ENCODE assay signal across 24 mouse cellular contexts in genomic region chr7:87734511-87734910, GRCm38 (mm10).
DNase-seq lines count a peak whose midpoint lies in the region; ATAC-seq and TF ChIP-seq lines count a peak whose summit lies in the region.
"Had no signal": no experiment of that assay in that cellular context is flagged by ENCODE, and none has a peak within 500 bp of the region (broad histone marks: within the 10 kb centered on the region; RNA-seq: fewer than 3 reads in every experiment).

No protein-coding gene starts in this region.

- no peak for TF ChIP-seq EP300 in liver, embryonic 14.5 days (IDR thresholded peaks at IDR 0.05; ENCODE audit: low read depth)

- H3K9me3 ChIP-seq in heart, embryonic 10.5 days, result no peaks in the 10 kb centered on the region
- no peaks in the 10 kb centered on the region for H3K9me3 ChIP-seq in liver, embryonic 12.5 days (replicated peaks)
- no peaks in the 10 kb centered on the region for H3K9me3 ChIP-seq in liver, embryonic 14.5 days (ENCODE audit: control insufficient read depth, low read length)
- H3K9me3 ChIP-seq: forebrain, embryonic 10.5 days; forebrain, embryonic 13.5 days; hindbrain, embryonic 10.5 days; hindbrain, embryonic 13.5 days; intestine, embryonic 15.5 days had no signal

- H3K36me3 ChIP-seq in heart, embryonic 10.5 days, result no peaks in the 10 kb centered on the region
- H3K36me3 ChIP-seq in liver, embryonic 12.5 days, result no peaks in the 10 kb centered on the region
- no peaks in the 10 kb centered on the region for H3K36me3 ChIP-seq in liver, embryonic 14.5 days (replicated peaks; ENCODE audit: control insufficient read depth, insufficient read depth, low read depth)
- H3K36me3 ChIP-seq: forebrain, embryonic 10.5 days; G1E; hindbrain, embryonic 10.5 days; hindbrain, embryonic 13.5 days; intestine, embryonic 15.5 days had no signal

- no peaks in the 10 kb centered on the region for H3K4me1 ChIP-seq in heart, embryonic 10.5 days
- H3K4me1 ChIP-seq in liver, embryonic 12.5 days, result no peaks in the 10 kb centered on the region
- no peaks in the 10 kb centered on the region for H3K4me1 ChIP-seq in liver, embryonic 14.5 days (replicated peaks; ENCODE audit: control insufficient read depth in 2 of 2, insufficient read depth in 2 of 2, low read length in 1 of 2)
- H3K4me1 ChIP-seq: forebrain, embryonic 10.5 days; forebrain, embryonic 13.5 days; hindbrain, embryonic 10.5 days; hindbrain, embryonic 13.5 days; intestine, embryonic 15.5 days had no signal

- no peak for TF ChIP-seq CTCF in liver, embryonic 14.5 days (IDR thresholded peaks at IDR 0.05; ENCODE audit: low read depth)

- peak; percentile 78 for DNase-seq in heart, embryonic 10.5 days (ENCODE audit: low spot score)
- no peak for DNase-seq in heart, adult 8-10 months (ENCODE audit: low spot score)
- no peak for DNase-seq in liver
- peak in 1 of 3 experiments; percentile 0 for DNase-seq in liver, embryonic 14.5 days (ENCODE audit: low read depth in 3 of 3, low spot score in 3 of 3)
- no peak for DNase-seq in gastrocnemius, postnatal 10 days
- DNase-seq: adrenal gland, adult 8-10 months; adrenal gland, postnatal 25 days; cerebellum, adult 11-12 months; cerebellum, adult 8-10 months; cerebellum, postnatal 14 days; gastrocnemius, postnatal 14 days; heart, adult 11 months; heart, postnatal 36 days had no signal

- peak; percentile 81 for ATAC-seq in liver, embryonic 12.5 days
- ATAC-seq in liver, embryonic 14.5 days (ENCODE audit: insufficient read depth), result 0 out of 2 replicates have a peak, but pooled peaks have one; percentile 28
- ATAC-seq: activated CD4-positive, CD25-positive, alpha-beta regulatory T cell, adult 4 months; forebrain, embryonic 13.5 days; forebrain, embryonic 16.5 days; hindbrain, embryonic 16.5 days; intestine, embryonic 15.5 days; Patski had no signal

- H3K27ac ChIP-seq in heart, embryonic 10.5 days, result no peak overlapping the region
- H3K27ac ChIP-seq in liver, embryonic 12.5 days, result no peak overlapping the region
- no peak overlapping the region for H3K27ac ChIP-seq in liver, embryonic 14.5 days
- H3K27ac ChIP-seq: forebrain, embryonic 10.5 days; forebrain, embryonic 13.5 days; hindbrain, embryonic 10.5 days; hindbrain, embryonic 13.5 days; intestine, embryonic 15.5 days had no signal

- H3K27me3 ChIP-seq in heart, embryonic 10.5 days (ENCODE audit: insufficient read depth, poor library complexity, severe bottlenecking), result no peaks in the 10 kb centered on the region
- H3K27me3 ChIP-seq in liver, embryonic 12.5 days (replicated peaks), result no peaks in the 10 kb centered on the region
- H3K27me3 ChIP-seq in liver, embryonic 14.5 days (ENCODE audit: control insufficient read depth, insufficient read depth, low read length), result no peaks in the 10 kb centered on the region
- H3K27me3 ChIP-seq: forebrain, embryonic 13.5 days; hindbrain, embryonic 13.5 days; intestine, embryonic 15.5 days; Patski had no signal

- no peak overlapping the region for H3K4me2 ChIP-seq in liver, embryonic 12.5 days
- H3K4me2 ChIP-seq in liver, embryonic 14.5 days (ENCODE audit: low read depth), result no peak overlapping the region
- H3K4me2 ChIP-seq: forebrain, embryonic 13.5 days; hindbrain, embryonic 13.5 days; intestine, embryonic 15.5 days had no signal

- H3K9ac ChIP-seq in liver, embryonic 12.5 days, result no peak overlapping the region
- no peak overlapping the region for H3K9ac ChIP-seq in liver, embryonic 14.5 days (replicated peaks)
- H3K9ac ChIP-seq: forebrain, embryonic 13.5 days; hindbrain, embryonic 13.5 days; intestine, embryonic 15.5 days had no signal

- H3K4me3 ChIP-seq in heart, embryonic 10.5 days, result no peak overlapping the region
- no peak overlapping the region for H3K4me3 ChIP-seq in liver, embryonic 12.5 days
- no peak overlapping the region for H3K4me3 ChIP-seq in liver, embryonic 14.5 days (ENCODE audit: insufficient read depth in 1 of 2, low read depth in 2 of 2, low read length in 2 of 2)
- H3K4me3 ChIP-seq: forebrain, embryonic 10.5 days; forebrain, embryonic 13.5 days; hindbrain, embryonic 10.5 days; hindbrain, embryonic 13.5 days; intestine, embryonic 15.5 days had no signal
